Mouse (Mus musculus): ENCODE measurements around the gene Gm4763.
A peak's percentile ranks its signal among the peaks of the same experiment; 100 is the strongest.
"Not testable (repeated sequence)": the region's sequence is repeated elsewhere in the genome, so short reads cannot be mapped to it uniquely, and the experiment has no call there.

Gm4763 gene

GRCm38 (mm10) chr7:24726808-24727207 lies at the start of gene Gm4763:
Gene Gm4763, minus strand, starts transcription at chr7:24726908.
- not testable (repeated sequence) for DNase-seq (ENCODE audit: low read depth, low spot score)

- DNase-seq (ENCODE audit: low read depth, low spot score) = no peak
Measured at GRCm38 (mm10) chr7:24776145-24776544, 49.4 kb upstream of the Gm4763 start.

GRCm38 (mm10) chr7:24773942-24774535 lies 47.3 kb upstream of the Gm4763 start:
- no peak for DNase-seq (ENCODE audit: low read depth, low spot score)

DNA sequence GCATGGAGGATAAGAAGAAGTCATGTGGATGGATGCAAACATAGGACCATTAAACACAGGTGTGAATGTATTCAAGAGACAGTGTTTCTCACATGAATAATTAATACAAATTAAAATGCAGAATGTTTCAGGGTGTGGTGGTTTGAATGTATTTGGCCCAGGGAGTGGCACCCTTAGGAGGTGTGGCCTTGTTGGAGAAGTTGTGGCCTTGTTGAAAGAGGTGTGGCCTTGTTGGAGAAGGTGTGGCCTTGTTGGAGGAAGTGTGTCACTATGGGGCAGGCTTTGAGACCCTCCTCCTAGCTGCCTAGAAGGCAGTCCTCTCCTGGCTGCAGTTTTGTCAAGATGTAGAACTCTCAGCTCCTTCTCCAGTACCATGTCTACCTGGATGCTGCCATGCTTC lies 44.7 kb upstream of the Gm4763 start:
- no peak for DNase-seq (ENCODE audit: low read depth, low spot score)

GRCm38 (mm10) chr7:24762574-24762973 lies 35.9 kb upstream of the Gm4763 start:
- no peak for DNase-seq (ENCODE audit: low read depth, low spot score)

DNA sequence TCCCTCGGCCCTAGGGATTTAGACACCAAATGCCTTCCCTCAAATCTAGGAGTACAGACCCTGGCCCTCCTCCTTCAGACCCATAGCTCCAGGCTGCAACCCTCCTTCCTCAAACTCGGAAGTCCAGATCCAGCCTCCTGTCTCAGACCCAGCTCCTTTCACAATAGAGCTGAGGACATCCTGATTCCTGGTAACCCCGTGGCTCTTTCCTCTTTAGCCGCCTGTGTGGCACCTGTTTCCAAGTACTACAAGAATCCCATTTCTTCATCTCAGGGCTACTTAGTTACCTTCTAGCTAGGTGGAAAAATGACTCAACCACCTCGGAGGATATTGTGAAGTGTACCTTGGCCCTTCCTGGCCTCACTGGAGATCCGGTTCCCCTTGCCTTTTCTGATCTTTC lies 34.5 kb upstream of the Gm4763 start:
- DNase-seq (ENCODE audit: low read depth, low spot score) = no peak

- no peak for DNase-seq (ENCODE audit: low read depth, low spot score)
Measured at GRCm38 (mm10) chr7:24760211-24760610, 33.5 kb upstream of the Gm4763 start, which contains the start of gene Cd177. Gene Cd177, minus strand, starts transcription at chr7:24760311.

DNA sequence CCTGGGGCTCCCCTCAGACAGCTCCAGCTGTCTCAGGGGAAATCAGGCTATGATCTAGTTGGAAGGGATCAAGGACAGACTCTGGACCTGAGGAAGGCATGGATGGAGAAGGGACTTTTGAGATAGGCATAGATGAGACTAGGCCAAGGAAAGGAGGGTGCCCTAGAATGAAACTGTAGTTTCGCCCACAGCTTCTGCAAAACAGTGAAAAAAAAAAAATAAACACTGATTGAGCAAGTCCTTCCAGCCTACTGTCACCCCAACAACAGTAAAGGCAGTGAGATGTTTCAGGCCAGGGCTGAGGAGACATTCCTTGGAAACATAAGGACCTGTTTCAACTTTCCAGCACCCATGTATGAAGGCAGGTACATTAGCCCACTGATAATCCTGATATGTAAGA lies 31.8 kb upstream of the Gm4763 start:
- no peak for DNase-seq (ENCODE audit: low read depth, low spot score)

- no peak for DNase-seq (ENCODE audit: low read depth, low spot score)
Measured at GRCm38 (mm10) chr7:24753476-24753875, 26.8 kb upstream of the Gm4763 start.

DNA sequence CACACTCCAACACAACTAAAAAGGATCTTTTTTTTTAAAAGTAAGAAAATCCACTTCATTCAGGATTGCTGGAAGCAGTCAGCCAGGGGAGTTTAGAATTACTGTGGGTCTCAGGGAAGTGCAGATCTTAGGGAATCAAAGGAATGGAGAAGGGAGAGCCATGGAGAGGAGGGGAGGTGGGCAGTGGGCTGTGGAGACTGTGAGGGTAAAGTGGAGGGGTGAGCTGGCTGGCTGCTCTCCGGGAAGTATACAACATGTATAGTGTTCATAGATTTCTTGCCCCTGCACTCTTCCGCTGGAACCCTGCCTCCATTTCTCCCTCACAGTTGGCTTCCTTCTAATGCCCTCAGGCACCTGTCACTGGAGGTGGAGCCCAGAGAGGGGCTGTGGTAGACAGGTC lies 24.9 kb upstream of the Gm4763 start:
- DNase-seq (ENCODE audit: low read depth, low spot score) = no peak

- DNase-seq (ENCODE audit: low read depth, low spot score) = no peak
Measured at GRCm38 (mm10) chr7:24750695-24751094, 24.0 kb upstream of the Gm4763 start.

DNA sequence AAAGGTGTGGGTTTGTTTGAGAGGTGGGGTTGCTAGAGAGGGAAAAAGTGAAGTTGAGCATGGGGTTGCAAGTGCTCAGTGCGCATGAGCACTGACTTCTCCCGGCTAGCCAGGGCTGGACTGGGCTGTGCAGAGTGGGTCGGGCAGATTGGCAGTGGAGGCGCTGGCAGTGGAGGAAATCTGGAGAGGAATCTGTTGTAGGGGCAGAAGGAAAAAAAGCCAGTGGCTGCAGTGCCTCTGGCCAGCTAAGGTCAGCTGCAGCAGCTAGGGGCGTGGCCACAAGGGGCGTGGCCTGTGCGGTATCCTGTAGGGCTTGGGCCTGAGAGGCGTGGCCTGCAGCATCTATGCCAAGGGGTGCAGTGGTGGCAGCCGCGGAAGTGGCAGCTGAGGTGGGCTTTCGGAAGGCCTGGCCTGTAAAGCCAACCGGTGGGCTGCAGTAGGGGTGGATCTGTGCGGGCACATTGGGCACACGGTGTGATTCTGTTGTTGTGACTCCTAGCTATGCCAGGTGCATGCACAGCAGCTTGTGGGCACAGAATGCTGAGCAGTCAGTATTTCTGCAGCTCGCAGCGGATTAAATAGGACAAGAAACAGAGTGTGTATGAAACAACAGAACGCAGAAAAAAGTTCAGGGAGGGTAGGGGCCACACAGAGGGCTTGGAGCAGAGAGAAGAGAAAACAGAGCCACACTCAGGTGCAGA lies 9.4 kb upstream of the Gm4763 start:
- no peak for DNase-seq (ENCODE audit: low read depth, low spot score)

GRCm38 (mm10) chr7:24715039-24715438 lies 11.7 kb downstream of the Gm4763 start:
- no peak for DNase-seq (ENCODE audit: low read depth, low spot score)

- DNase-seq (ENCODE audit: low read depth, low spot score) = no peak
Measured at GRCm38 (mm10) chr7:24708832-24709292, 17.8 kb downstream of the Gm4763 start, which contains the start of gene BC049730. Gene BC049730, plus strand, starts transcription at chr7:24709242.

GRCm38 (mm10) chr7:24702841-24703240 lies 23.9 kb downstream of the Gm4763 start:
- not testable (repeated sequence) for DNase-seq (ENCODE audit: low read depth, low spot score)

DNA sequence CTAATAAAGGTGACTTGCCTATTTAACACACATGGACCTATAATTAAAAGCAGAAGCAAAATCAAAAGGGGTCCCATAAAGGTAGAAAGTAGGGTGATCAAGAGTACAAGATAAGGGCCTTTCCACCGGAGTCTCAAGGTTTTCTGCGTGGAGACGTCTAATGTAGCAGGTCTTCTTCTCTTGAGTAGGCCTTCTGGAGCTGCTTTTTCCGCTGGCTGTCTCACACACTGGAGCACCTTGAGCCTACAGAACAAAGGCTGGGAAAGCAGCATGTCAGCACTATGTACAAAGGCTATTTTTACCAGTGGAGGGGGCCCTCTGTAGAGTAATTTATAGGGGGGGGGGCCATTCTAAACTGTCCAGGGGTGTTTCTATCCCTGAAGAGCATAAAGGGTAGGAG lies 28.8 kb downstream of the Gm4763 start:
- not testable (repeated sequence) for DNase-seq (ENCODE audit: low read depth, low spot score)

DNA sequence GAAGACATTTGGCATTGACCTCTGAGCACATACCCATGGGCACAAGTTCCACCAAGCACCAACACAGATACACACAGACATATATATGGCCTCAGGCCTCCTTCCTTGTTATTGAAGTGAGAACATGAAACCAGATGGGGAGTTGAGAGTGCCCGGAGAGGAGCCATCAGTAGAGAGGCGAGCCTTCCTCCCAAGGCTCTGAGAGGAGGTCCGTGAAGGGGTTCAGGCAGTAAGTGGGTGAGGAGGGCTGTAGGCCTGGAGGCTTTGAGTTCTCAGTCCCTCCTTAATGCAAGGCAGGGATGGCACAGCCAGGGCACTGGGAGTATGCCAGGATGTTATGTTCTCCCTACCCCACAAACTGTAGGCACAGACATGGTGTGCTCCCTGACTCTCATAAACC lies 34.0 kb downstream of the Gm4763 start:
- not testable (repeated sequence) for DNase-seq (ENCODE audit: low read depth, low spot score)

GRCm38 (mm10) chr7:24687519-24687918 lies 39.2 kb downstream of the Gm4763 start:
- not testable (repeated sequence) for DNase-seq (ENCODE audit: low read depth, low spot score)

DNA sequence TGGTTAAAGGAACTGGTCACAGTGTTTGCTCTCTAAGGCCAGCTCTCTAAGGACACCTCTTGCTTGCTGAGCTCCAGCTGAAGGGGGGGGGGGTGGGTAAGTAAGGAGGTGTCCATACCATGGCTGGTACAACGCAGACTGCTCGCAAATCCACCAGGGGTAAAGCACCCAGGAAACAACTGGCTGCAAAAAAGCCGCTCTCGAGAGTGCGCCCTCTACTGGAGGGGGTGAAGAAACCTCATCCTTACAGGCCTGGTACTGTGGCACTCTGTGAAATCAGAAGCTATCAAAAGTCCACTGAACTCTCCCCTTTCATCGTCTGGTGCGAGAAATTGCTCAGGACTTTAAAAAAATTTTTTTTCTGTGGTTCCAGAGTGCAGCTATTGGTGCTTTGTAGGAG lies 42.6 kb downstream of the Gm4763 start:
- peak; percentile 15 for DNase-seq (ENCODE audit: low read depth, low spot score)

GRCm38 (mm10) chr7:24676575-24676974 lies 50.1 kb downstream of the Gm4763 start, which contains the start of gene Tex101:
Gene Tex101, minus strand, starts transcription at chr7:24676675.
- no peak for DNase-seq (ENCODE audit: low read depth, low spot score)

DNA sequence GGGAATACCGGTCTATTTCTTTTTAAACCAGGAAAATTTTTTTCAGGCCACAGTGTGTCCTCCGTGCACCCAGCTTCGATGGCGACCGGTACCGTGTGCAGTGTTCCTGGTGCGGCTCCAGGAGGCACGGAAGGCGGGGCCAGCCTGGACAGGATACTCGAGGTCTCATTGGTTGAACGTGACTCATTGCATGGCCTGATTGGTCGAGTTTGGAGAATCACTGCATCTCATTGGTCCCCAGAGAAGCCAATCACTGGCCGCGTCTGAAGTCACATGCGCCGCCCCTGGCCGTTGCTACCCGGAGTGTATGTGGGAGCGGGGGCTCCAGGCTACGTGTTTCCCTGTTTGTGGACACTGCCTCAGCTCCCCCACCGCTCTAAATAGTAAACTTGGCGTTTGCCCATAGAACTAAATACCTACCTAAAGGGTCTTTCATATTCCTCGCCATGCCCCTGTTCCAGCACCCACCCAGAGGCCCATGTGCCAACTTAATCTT lies 54.7 kb downstream of the Gm4763 start:
- no peak for DNase-seq (ENCODE audit: low read depth, low spot score)

All from CD4-positive helper T cell, adult 2 months (primary cell).